Mouse (Mus musculus) thymus, adult 2 months (tissue): ENCODE measurements around the gene Syne1.

Source experiments
- CTCF ChIP-seq: fragments of 200-500 bp; IDR thresholded peaks from 2 replicates; pipeline ENCODE4 v1.5.1; 2012; ENCODE audit warnings: mild to moderate bottlenecking, control low read depth, low read length, moderate library complexity, borderline replicate concordance; ENCODE audit not compliant: control insufficient read depth, poor library complexity, insufficient read depth; ENCODE audit errors: extremely low read depth
- POLR2A ChIP-seq: fragments of 200-500 bp; IDR thresholded peaks from 2 replicates; pipeline ENCODE4 v1.6.1; 2012; ENCODE audit warnings: mild to moderate bottlenecking, low read length, control low read depth, moderate library complexity; ENCODE audit not compliant: control insufficient read depth, poor library complexity, insufficient read depth; ENCODE audit errors: extremely low read depth

DNA sequence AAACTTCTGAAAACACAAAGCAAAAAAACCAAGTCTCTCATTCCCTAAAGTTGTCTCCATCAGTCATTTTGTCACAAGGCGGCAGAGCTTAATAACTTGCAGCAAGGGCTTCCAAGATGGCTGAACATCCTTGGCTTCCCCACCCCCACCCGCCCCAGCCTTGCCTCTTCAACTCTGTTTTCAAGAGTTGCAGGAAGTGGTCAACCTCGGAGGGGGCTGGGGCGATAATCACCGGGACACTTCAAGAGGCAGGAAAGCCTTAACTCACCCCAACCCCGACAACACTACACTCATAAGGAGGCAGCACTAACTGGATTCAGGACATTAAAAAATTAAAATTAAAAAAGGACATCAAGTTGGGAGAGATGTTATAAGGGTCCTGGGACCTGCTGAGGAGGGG, 387.5 kb downstream of the Syne1 start:
- TF ChIP-seq CTCF (no peak), POLR2A (no peak)
